Mouse (Mus musculus): ENCODE data around the gene Pkn1. TPM values are rescaled to one million over a fixed set of nuclear protein-coding genes. Genes with fewer than 3 reads are reported as not detected.

Pkn1 gene
- total RNA-seq, 2 experiments from 2014 or later, result 9.2 to 12.6 TPM

GRCm38 (mm10) chr8:83619568-83620285 is 79.3 kb downstream of the Pkn1 start:
- ATAC-seq (replicated peaks; ENCODE audit: low FRiP score, poor library complexity, severe bottlenecking), result no peak

- ATAC-seq (replicated peaks; ENCODE audit: low FRiP score, poor library complexity, severe bottlenecking), result no peak
Measured at GRCm38 (mm10) chr8:83618566-83618965, 80.4 kb downstream of the Pkn1 start.

DNA sequence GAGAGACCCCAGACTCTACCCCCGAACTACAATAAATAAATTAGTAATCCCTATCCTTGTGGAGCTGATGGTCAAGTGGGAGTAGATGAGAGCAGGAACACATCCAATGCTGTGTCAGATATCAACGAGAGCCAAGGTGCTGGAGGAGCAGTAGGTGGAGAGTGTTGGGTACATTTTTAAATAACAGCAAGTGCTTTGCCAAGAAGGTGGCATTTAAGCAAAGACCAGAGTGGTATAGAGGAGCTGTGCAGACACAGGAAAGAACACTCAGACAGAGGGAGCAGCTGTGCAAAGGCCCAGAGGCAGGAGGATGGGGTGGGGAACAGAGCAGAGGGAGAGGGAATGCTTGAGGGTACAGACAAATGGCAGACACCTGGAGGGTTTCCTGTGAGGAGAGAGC is 81.9 kb downstream of the Pkn1 start:
- ATAC-seq (replicated peaks; ENCODE audit: low FRiP score, poor library complexity, severe bottlenecking), result no peak

GRCm38 (mm10) chr8:83616625-83617024 is 82.4 kb downstream of the Pkn1 start:
- ATAC-seq (replicated peaks; ENCODE audit: low FRiP score, poor library complexity, severe bottlenecking), result no peak

Other genes starting within 250 kb of the Pkn1 start
- 136 and 184 TPM in 2 replicates for gene Scoc, start 240.8 kb downstream of the Pkn1 start, total RNA-seq (2015; ENCODE audit: low replicate concordance)
- 126 and 141 TPM in 2 replicates for gene Scoc, start 240.8 kb downstream of the Pkn1 start, total RNA-seq (2017; ENCODE audit: low replicate concordance)
- not detected in 2 replicates for gene Olfr370, start 163.4 kb downstream of the Pkn1 start, total RNA-seq (2015; ENCODE audit: low replicate concordance)
- not detected in 2 replicates for gene Olfr370, start 163.4 kb downstream of the Pkn1 start, total RNA-seq (2017; ENCODE audit: low replicate concordance)
- gene Ndufb7, start 132.5 kb downstream of the Pkn1 start, total RNA-seq (2015; ENCODE audit: low replicate concordance), result 90.1 and 119 TPM in 2 replicates
- 75.9 and 125 TPM in 2 replicates for gene Ndufb7, start 132.5 kb downstream of the Pkn1 start, total RNA-seq (2017; ENCODE audit: low replicate concordance)
- gene Tecr, start 91.2 kb downstream of the Pkn1 start, total RNA-seq (2015; ENCODE audit: low replicate concordance), result 292 and 301 TPM in 2 replicates
- gene Tecr, start 91.2 kb downstream of the Pkn1 start, total RNA-seq (2017; ENCODE audit: low replicate concordance), result 92.2 and 190 TPM in 2 replicates
- gene Dnajb1, start 91.0 kb downstream of the Pkn1 start, total RNA-seq (2015; ENCODE audit: low replicate concordance), result 56.2 and 59.5 TPM in 2 replicates
- 58.9 and 62.4 TPM in 2 replicates for gene Dnajb1, start 91.0 kb downstream of the Pkn1 start, total RNA-seq (2017; ENCODE audit: low replicate concordance)
- 2.9 and 5.9 TPM in 2 replicates for gene Gipc1, start 46.5 kb downstream of the Pkn1 start, total RNA-seq (2015; ENCODE audit: low replicate concordance)
- 9.3 and 12.5 TPM in 2 replicates for gene Gipc1, start 46.5 kb downstream of the Pkn1 start, total RNA-seq (2017; ENCODE audit: low replicate concordance)
- not detected in 2 replicates for gene Ptger1, start 32.5 kb downstream of the Pkn1 start, total RNA-seq (2015; ENCODE audit: low replicate concordance)
- 0.13 TPM in 1 of 2 replicates, not detected in the other for gene Ptger1, start 32.5 kb downstream of the Pkn1 start, total RNA-seq (2017; ENCODE audit: low replicate concordance)
- gene Ddx39, start 16.0 kb upstream of the Pkn1 start, total RNA-seq (2015; ENCODE audit: low replicate concordance), result 86.5 and 90.1 TPM in 2 replicates
- gene Ddx39, start 16.0 kb upstream of the Pkn1 start, total RNA-seq (2017; ENCODE audit: low replicate concordance), result 47.4 and 93.2 TPM in 2 replicates
- gene Adgre5, start 42.1 kb upstream of the Pkn1 start, total RNA-seq (2015; ENCODE audit: low replicate concordance), result 34.8 and 54.8 TPM in 2 replicates
- 28.8 and 29.0 TPM in 2 replicates for gene Adgre5, start 42.1 kb upstream of the Pkn1 start, total RNA-seq (2017; ENCODE audit: low replicate concordance)
- gene Adgrl1, start 200.9 kb upstream of the Pkn1 start, total RNA-seq (2015; ENCODE audit: low replicate concordance), result 0.84 and 7.6 TPM in 2 replicates
- 0.26 and 0.30 TPM in 2 replicates for gene Adgrl1, start 200.9 kb upstream of the Pkn1 start, total RNA-seq (2017; ENCODE audit: low replicate concordance)

Data from erythroid progenitor cell, adult 5-6 weeks (primary cell).